Mouse (Mus musculus): ENCODE results near the gene Ntrk2. TPM values are rescaled to one million over a fixed set of nuclear protein-coding genes. Genes with fewer than 3 reads are reported as not detected.

The Ntrk2 gene
- total RNA-seq (2014; rRNA removed) (0.55 and 4.2 TPM in 2 replicates), polyA plus RNA-seq (2012; rRNA removed) (1.5 and 12.1 TPM in 2 replicates)

DNA sequence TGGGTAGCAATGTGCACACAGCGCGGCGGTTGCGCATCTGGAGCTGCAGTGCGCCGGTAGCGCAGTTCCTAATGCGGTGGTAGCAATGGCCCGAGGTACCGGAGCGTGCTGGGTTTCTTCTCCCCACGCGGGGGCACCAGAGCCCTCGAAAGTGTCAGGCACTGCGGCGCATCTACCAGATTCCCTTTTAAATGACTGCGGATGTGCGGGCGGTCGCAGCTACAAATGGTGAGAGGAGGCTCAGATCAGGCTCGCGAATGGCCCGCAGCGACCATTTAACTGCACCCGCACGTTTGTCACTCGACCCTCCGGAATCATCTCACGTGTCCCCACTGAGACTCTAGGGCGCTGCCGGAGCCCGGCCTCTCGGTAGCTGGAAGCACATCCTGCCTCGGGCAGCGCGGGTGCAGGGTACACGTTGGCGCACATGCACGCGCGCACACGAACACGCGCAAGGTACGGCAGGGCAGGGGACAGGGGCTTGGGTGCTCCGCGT, at the start of gene Ntrk2:
Gene Ntrk2 (plus strand): TSS at position 173 of the 496 bp plus-strand sequence.
- no peak within 1 kb of the TSS for H3K9ac ChIP-seq (ENCODE audit: low read depth, low read length)
- H3K4me1 ChIP-seq (ENCODE audit: control insufficient read depth, insufficient read depth, low read length) = no peaks in the 10 kb centered on the region
- H3K4me3 ChIP-seq (ENCODE audit: insufficient read depth, low read depth, low read length) = peak within 1 kb of the TSS; percentile 32; the same call in 1 of the 2 replicates
- H3K27ac ChIP-seq (replicated peaks; ENCODE audit: insufficient read depth, low read depth, low read length) = no peak within 1 kb of the TSS
- WGBS = 1% methylated on average over 47 of the region's 47 CpGs
- peaks cover 14% of the 10 kb centered on the region; the same call in 1 of the 2 replicates for H3K27me3 ChIP-seq (ENCODE audit: control insufficient read depth, insufficient read depth, low read length)
- TF ChIP-seq CTCF (IDR thresholded peaks at IDR 0.05; ENCODE audit: low read depth, low read length) = peak; percentile 86
- TF ChIP-seq POLR2A (IDR thresholded peaks at IDR 0.05; ENCODE audit: extremely low read depth, insufficient read depth, low read length) = no peak
- H3K79me2 ChIP-seq (ENCODE audit: control insufficient read depth, insufficient read depth, low read length) = no peaks in the 10 kb centered on the region
- peak; percentile 51 for DNase-seq (ENCODE audit: extremely low read depth, low read depth, low spot score)
- H3K36me3 ChIP-seq (ENCODE audit: control insufficient read depth, insufficient read depth, low read length) = no peaks in the 10 kb centered on the region

DNA sequence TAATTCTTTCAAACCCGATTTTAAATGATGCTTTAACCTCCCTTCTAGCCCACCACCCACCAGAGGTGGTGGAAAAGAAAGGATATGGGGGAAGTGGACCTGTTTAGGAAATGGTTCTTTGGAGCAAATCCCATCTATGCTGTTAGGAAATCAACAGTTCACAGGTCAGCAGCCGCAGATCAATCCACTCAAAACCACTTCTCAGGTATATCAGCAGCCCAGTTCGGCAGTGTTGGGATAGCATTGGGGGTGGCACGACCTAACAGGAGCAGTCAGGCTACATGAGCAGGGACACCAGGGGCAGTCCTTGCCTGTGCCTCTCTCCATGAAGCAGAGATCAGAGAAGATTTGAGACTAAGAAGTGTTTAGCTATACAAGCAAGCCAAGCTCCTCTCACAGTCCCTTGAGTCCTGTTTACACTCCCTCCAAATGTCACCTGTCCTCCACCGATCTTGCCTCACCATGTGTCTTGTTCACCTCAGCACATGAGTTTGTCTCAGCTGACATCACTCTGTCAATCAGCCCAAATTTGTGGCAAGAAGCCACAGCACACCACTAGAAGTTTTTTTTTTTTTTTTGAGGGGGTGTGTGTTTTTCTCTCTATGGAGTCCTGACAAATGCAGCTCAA, 45.3 kb upstream of the Ntrk2 start:
- TF ChIP-seq POLR2A (IDR thresholded peaks at IDR 0.05; ENCODE audit: extremely low read depth, insufficient read depth, low read length) = no peak
- DNase-seq (ENCODE audit: extremely low read depth, low read depth, low spot score) = peak; percentile 72
- 34% methylated on average over 5 of the region's 5 CpGs for WGBS

DNA sequence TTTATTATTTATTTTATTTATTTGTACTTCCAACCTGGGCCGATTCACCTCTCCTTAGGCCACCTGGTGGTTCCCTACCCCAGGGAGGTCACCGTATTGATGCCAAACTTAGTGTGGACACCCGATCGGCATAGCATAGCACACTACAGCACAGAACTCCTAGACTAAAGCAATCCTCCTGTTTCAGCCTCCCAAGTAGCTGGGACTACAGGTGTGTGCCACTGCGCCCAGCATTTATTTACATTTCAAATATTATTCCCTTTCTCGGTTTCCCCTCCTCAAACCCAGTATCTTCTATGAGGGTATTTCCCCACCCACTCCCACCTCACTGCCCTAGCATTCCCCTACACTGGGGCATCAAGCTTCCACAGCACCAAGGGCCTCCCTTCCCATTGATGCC, 38.1 kb upstream of the Ntrk2 start:
- 92% methylated on average over 6 of the region's 6 CpGs for WGBS
- Histone ChIP-seq H3K4me3 (ENCODE audit: insufficient read depth, low read depth, low read length) (no peak overlapping the region), H3K27me3 (ENCODE audit: control insufficient read depth, insufficient read depth, low read length) (no peaks in the 10 kb centered on the region), H3K79me2 (ENCODE audit: control insufficient read depth, insufficient read depth, low read length) (no peaks in the 10 kb centered on the region), H3K36me3 (ENCODE audit: control insufficient read depth, insufficient read depth, low read length) (no peaks in the 10 kb centered on the region), H3K9ac (ENCODE audit: low read depth, low read length) (no peak overlapping the region), H3K4me1 (ENCODE audit: control insufficient read depth, insufficient read depth, low read length) (no peaks in the 10 kb centered on the region; the same call in 1 of the 2 replicates), H3K27ac (replicated peaks; ENCODE audit: insufficient read depth, low read depth, low read length) (no peak overlapping the region)
- TF ChIP-seq CTCF (IDR thresholded peaks at IDR 0.05; ENCODE audit: low read depth, low read length) (no peak), POLR2A (IDR thresholded peaks at IDR 0.05; ENCODE audit: extremely low read depth, insufficient read depth, low read length) (no peak)
- DNase-seq (ENCODE audit: extremely low read depth, low read depth, low spot score) = no peak

More for the DNA sequence above, 45.3 kb upstream of the Ntrk2 start:
- no peaks in the 10 kb centered on the region for H3K79me2 ChIP-seq (ENCODE audit: control insufficient read depth, insufficient read depth, low read length)
- H3K4me1 ChIP-seq (ENCODE audit: control insufficient read depth, insufficient read depth, low read length) = peaks cover 6% of the 10 kb centered on the region; the same call in 1 of the 2 replicates
- no peak overlapping the region for H3K9ac ChIP-seq (ENCODE audit: low read depth, low read length)
- H3K36me3 ChIP-seq (ENCODE audit: control insufficient read depth, insufficient read depth, low read length) = no peaks in the 10 kb centered on the region
- H3K27me3 ChIP-seq (ENCODE audit: control insufficient read depth, insufficient read depth, low read length) = no peaks in the 10 kb centered on the region
- H3K4me3 ChIP-seq (ENCODE audit: insufficient read depth, low read depth, low read length) = no peak overlapping the region
- H3K27ac ChIP-seq (replicated peaks; ENCODE audit: insufficient read depth, low read depth, low read length) = peak overlapping the region; percentile 24; the same call in 1 of the 2 replicates

DNA sequence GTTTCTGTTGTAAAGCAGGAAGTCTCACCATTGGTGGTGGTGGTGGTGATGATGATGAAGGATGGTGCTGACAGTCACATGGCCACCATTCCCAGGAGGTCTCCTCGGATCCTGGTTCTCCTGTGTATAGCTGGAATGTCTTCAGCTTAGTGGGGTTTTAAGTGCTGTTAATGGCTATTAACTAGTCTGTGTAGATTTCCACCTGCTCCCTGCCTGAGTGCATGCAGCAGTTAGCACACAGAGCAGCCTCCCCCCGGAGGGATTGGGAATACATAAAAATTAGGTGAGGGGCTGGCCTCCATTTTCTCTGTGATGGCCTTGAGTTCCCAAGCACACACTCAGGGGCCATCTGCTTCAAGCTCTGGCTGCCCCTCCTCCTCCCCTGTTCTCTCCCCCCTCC, 36.9 kb upstream of the Ntrk2 start:
- Histone ChIP-seq H3K36me3 (ENCODE audit: control insufficient read depth, insufficient read depth, low read length) (no peaks in the 10 kb centered on the region), H3K27ac (replicated peaks; ENCODE audit: insufficient read depth, low read depth, low read length) (no peak overlapping the region), H3K79me2 (ENCODE audit: control insufficient read depth, insufficient read depth, low read length) (no peaks in the 10 kb centered on the region), H3K9ac (ENCODE audit: low read depth, low read length) (no peak overlapping the region), H3K4me1 (ENCODE audit: control insufficient read depth, insufficient read depth, low read length) (no peaks in the 10 kb centered on the region; the same call in 1 of the 2 replicates), H3K27me3 (ENCODE audit: control insufficient read depth, insufficient read depth, low read length) (no peaks in the 10 kb centered on the region), H3K4me3 (ENCODE audit: insufficient read depth, low read depth, low read length) (no peak overlapping the region)
- TF ChIP-seq CTCF (IDR thresholded peaks at IDR 0.05; ENCODE audit: low read depth, low read length) (no peak), POLR2A (IDR thresholded peaks at IDR 0.05; ENCODE audit: extremely low read depth, insufficient read depth, low read length) (no peak)
- WGBS = 75% methylated on average over 2 of the region's 2 CpGs
- DNase-seq (ENCODE audit: extremely low read depth, low read depth, low spot score) = no peak

DNA sequence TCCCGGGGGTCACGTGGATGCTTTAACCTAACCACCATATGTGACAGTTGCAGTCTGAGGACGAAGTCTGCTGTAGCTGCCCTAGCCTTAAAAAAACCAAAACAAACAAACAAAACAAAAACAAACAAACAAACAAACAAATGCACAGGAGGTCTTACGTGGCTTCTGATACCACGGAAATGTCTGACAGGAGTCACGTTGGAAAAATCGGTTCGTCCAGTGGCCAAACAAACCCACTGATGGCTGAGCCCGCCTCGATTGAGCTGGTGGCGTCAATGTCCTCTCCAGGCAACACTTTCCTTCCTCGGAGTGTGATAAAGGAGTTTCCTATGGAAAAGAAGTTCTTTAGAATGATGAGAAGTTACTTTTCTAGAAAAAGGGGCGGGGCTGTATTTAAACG, 27.1 kb upstream of the Ntrk2 start:
- TF ChIP-seq POLR2A (IDR thresholded peaks at IDR 0.05; ENCODE audit: extremely low read depth, insufficient read depth, low read length) (no peak), CTCF (IDR thresholded peaks at IDR 0.05; ENCODE audit: low read depth, low read length) (no peak)
- H3K27me3 ChIP-seq (ENCODE audit: control insufficient read depth, insufficient read depth, low read length) = no peaks in the 10 kb centered on the region
- no peak overlapping the region for H3K27ac ChIP-seq (replicated peaks; ENCODE audit: insufficient read depth, low read depth, low read length)
- H3K36me3 ChIP-seq (ENCODE audit: control insufficient read depth, insufficient read depth, low read length) = no peaks in the 10 kb centered on the region
- no peak overlapping the region for H3K9ac ChIP-seq (ENCODE audit: low read depth, low read length)
- WGBS = 86% methylated on average over 14 of the region's 14 CpGs
- no peak for DNase-seq (ENCODE audit: extremely low read depth, low read depth, low spot score)
- H3K4me3 ChIP-seq (ENCODE audit: insufficient read depth, low read depth, low read length) = no peak overlapping the region
- no peaks in the 10 kb centered on the region for H3K79me2 ChIP-seq (ENCODE audit: control insufficient read depth, insufficient read depth, low read length)
- no peaks in the 10 kb centered on the region for H3K4me1 ChIP-seq (ENCODE audit: control insufficient read depth, insufficient read depth, low read length)

DNA sequence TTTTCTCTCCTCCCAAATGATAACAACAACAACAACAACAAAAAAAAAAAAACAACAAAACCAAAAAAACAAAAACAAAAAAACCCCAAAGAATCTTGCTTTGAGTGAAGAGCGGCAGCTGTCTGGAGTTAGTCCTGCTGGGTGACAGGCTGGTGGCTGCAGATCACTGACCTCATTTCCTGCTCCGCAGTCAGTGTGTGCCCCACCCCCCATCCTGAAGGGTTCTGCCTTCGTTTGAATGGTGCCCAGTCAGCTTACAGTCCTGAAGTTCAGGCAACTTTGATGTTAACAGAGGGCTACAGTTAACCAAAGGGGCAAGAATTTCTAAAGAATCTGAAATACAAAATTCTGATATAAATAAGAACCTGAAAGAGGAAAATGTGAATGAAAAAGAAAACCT, 19.9 kb upstream of the Ntrk2 start:
- H3K27me3 ChIP-seq (ENCODE audit: control insufficient read depth, insufficient read depth, low read length) = no peaks in the 10 kb centered on the region
- no peak overlapping the region for H3K9ac ChIP-seq (ENCODE audit: low read depth, low read length)
- TF ChIP-seq POLR2A (IDR thresholded peaks at IDR 0.05; ENCODE audit: extremely low read depth, insufficient read depth, low read length) = no peak
- TF ChIP-seq CTCF (IDR thresholded peaks at IDR 0.05; ENCODE audit: low read depth, low read length) = no peak
- no peak for DNase-seq (ENCODE audit: extremely low read depth, low read depth, low spot score)
- 27% methylated on average over 3 of the region's 3 CpGs for WGBS
- no peaks in the 10 kb centered on the region for H3K36me3 ChIP-seq (ENCODE audit: control insufficient read depth, insufficient read depth, low read length)
- no peak overlapping the region for H3K4me3 ChIP-seq (ENCODE audit: insufficient read depth, low read depth, low read length)
- no peaks in the 10 kb centered on the region for H3K4me1 ChIP-seq (ENCODE audit: control insufficient read depth, insufficient read depth, low read length)
- no peak overlapping the region for H3K27ac ChIP-seq (replicated peaks; ENCODE audit: insufficient read depth, low read depth, low read length)
- H3K79me2 ChIP-seq (ENCODE audit: control insufficient read depth, insufficient read depth, low read length) = no peaks in the 10 kb centered on the region
